Comparison of ENCODE assay signal across 15 mouse cellular contexts in the genomic region with DNA sequence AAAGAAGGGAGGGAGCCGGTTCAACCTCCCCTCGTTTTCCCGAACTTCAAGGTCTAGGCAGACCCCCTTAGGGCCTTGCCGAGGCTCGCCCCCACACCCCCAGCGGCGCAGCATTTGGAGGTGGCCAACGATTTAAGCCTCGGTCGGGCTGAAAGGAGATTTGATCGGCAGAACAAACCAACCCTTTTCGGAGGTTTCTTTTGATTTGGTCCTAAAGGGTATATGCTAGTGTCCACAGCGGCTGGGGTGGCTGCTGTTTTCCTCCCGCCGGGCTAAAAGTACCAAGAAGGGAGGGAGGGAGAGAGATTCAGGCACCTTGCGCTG. TPM values are rescaled to one million over a fixed set of nuclear protein-coding genes. Genes with fewer than 3 reads are reported as not detected.
DNase-seq lines count a peak whose midpoint lies in the region; ATAC-seq lines count a peak whose summit lies in the region.
"Had no signal": no experiment of that assay in that cellular context is flagged by ENCODE, and none has a peak within 500 bp of the region (broad histone marks: within the 10 kb centered on the region; RNA-seq: fewer than 3 reads in every experiment).

No protein-coding gene starts in this region.

- H3K36me3 ChIP-seq in heart, embryonic 13.5 days: no peaks in the 10 kb centered on the region
- H3K36me3 ChIP-seq in megakaryocyte, embryonic 14.5 days (replicated peaks; ENCODE audit: low read length): no peaks in the 10 kb centered on the region
- no peaks in the 10 kb centered on the region for H3K36me3 ChIP-seq in limb, embryonic 11.5 days (ENCODE audit: control insufficient read depth, insufficient read depth, low read length)
- H3K36me3 ChIP-seq in neural tube, embryonic 14.5 days (ENCODE audit: control insufficient read depth, insufficient read depth, low read length): no peaks in the 10 kb centered on the region
- H3K36me3 ChIP-seq: forebrain, embryonic 15.5 days had no signal

- peaks cover 99% of the 10 kb centered on the region for H3K27me3 ChIP-seq in heart, embryonic 13.5 days (replicated peaks)
- peaks cover 100% of the 10 kb centered on the region for H3K27me3 ChIP-seq in megakaryocyte, embryonic 14.5 days (replicated peaks)
- H3K27me3 ChIP-seq in limb, embryonic 11.5 days (ENCODE audit: control insufficient read depth, insufficient read depth, low read length): peaks cover 4% of the 10 kb centered on the region; the same call in 1 of the 2 replicates
- peaks cover 33% of the 10 kb centered on the region for H3K27me3 ChIP-seq in neural tube, embryonic 14.5 days (ENCODE audit: control insufficient read depth, insufficient read depth, low read length)

- H3K4me3 ChIP-seq in heart, embryonic 13.5 days: 0 out of 2 replicates have a peak overlapping the region, but pooled peaks have one; percentile 1
- H3K4me3 ChIP-seq in megakaryocyte, embryonic 14.5 days (replicated peaks): peak overlapping the region; percentile 56
- H3K4me3 ChIP-seq in limb, embryonic 11.5 days (ENCODE audit: low read depth, low read length): peak overlapping the region; percentile 99
- H3K4me3 ChIP-seq in neural tube, embryonic 14.5 days (ENCODE audit: low read depth, low read length): peak overlapping the region; percentile 7; the same call in 1 of the 2 replicates
- H3K4me3 ChIP-seq: forebrain, embryonic 15.5 days had no signal

- H3K27ac ChIP-seq in heart, embryonic 13.5 days (replicated peaks): no peak overlapping the region
- H3K27ac ChIP-seq in limb, embryonic 11.5 days (replicated peaks; ENCODE audit: low read depth, low read length): peak overlapping the region; percentile 93; the same call in 1 of the 2 replicates
- H3K27ac ChIP-seq in neural tube, embryonic 14.5 days (ENCODE audit: low read depth, low read length): peak overlapping the region; percentile 12; the same call in 1 of the 2 replicates
- H3K27ac ChIP-seq: forebrain, embryonic 15.5 days; liver, embryonic 14.5 days; macrophage had no signal

- no peak for ATAC-seq in heart, embryonic 13.5 days (ENCODE audit: extremely low read depth, insufficient number of reproducible peaks, low FRiP score, low TSS enrichment)
- ATAC-seq in megakaryocyte, adult 5-6 weeks (ENCODE audit: poor library complexity, severe bottlenecking): no peak
- no peak for ATAC-seq in limb, embryonic 11.5 days (ENCODE audit: insufficient number of reproducible peaks, low FRiP score, low TSS enrichment, low read depth)
- ATAC-seq in neural tube, embryonic 14.5 days (ENCODE audit: low read depth): no peak
- ATAC-seq: forebrain, embryonic 15.5 days; hindbrain, embryonic 16.5 days had no signal

- H3K9me3 ChIP-seq in heart, embryonic 13.5 days: no peaks in the 10 kb centered on the region
- H3K9me3 ChIP-seq in megakaryocyte, embryonic 14.5 days: peaks cover 16% of the 10 kb centered on the region; the same call in 1 of the 2 replicates
- no peaks in the 10 kb centered on the region for H3K9me3 ChIP-seq in limb, embryonic 11.5 days (ENCODE audit: control insufficient read depth, low read length)
- H3K9me3 ChIP-seq in neural tube, embryonic 14.5 days (ENCODE audit: control insufficient read depth, low read length): no peaks in the 10 kb centered on the region
- H3K9me3 ChIP-seq: forebrain, embryonic 15.5 days had no signal

- H3K9ac ChIP-seq in heart, embryonic 13.5 days: no peak overlapping the region
- H3K9ac ChIP-seq in limb, embryonic 11.5 days (ENCODE audit: low read length): peak overlapping the region; percentile 94
- H3K9ac ChIP-seq in neural tube, embryonic 14.5 days (replicated peaks; ENCODE audit: low read depth, low read length): no peak overlapping the region
- H3K9ac ChIP-seq: forebrain, embryonic 15.5 days; liver, embryonic 14.5 days had no signal

- intact Hi-C loops in heart, postnatal 36 days (cut with DNase I): loop anchor here (5.0 kb wide), 1 partner anchor 1067 kb away; no protein-coding TSS in a partner anchor

- no peak for DNase-seq in heart, postnatal 36 days
- no peak for DNase-seq in limb, embryonic 11.5 days (ENCODE audit: low spot score)
- DNase-seq in lung, postnatal 4 days: no peak
- no peak for DNase-seq in frontal cortex, postnatal 36 days (ENCODE audit: low spot score in 2 of 2)

- H3K4me1 ChIP-seq in heart, embryonic 13.5 days: peaks cover 12% of the 10 kb centered on the region
- H3K4me1 ChIP-seq in megakaryocyte, embryonic 14.5 days: peaks cover 63% of the 10 kb centered on the region
- H3K4me1 ChIP-seq in limb, embryonic 11.5 days (ENCODE audit: control insufficient read depth, insufficient read depth, low read length): peaks cover 13% of the 10 kb centered on the region
- H3K4me1 ChIP-seq in neural tube, embryonic 14.5 days (ENCODE audit: control insufficient read depth, insufficient read depth, low read length): no peaks in the 10 kb centered on the region
- H3K4me1 ChIP-seq: forebrain, embryonic 15.5 days had no signal

- H3K4me2 ChIP-seq in heart, embryonic 13.5 days: peak overlapping the region; percentile 2; the same call in 1 of the 2 replicates
- peak overlapping the region; percentile 83 for H3K4me2 ChIP-seq in limb, embryonic 11.5 days (ENCODE audit: low read depth, severe bottlenecking)
- peak overlapping the region; percentile 36 for H3K4me2 ChIP-seq in neural tube, embryonic 14.5 days (ENCODE audit: low read depth, low read length)
- H3K4me2 ChIP-seq: forebrain, embryonic 15.5 days had no signal

- under 1% methylated on average over 16 of the region's 16 CpGs for WGBS in heart, embryonic 13.5 days
- WGBS in limb, embryonic 11.5 days: 2% methylated on average over 16 of the region's 16 CpGs
- WGBS in neural tube, embryonic 14.5 days: 3% methylated on average over 16 of the region's 16 CpGs

RNA-seq across cellular contexts. Expression of a gene that starts 3.8 kb away (rescaled TPM):
- not detected in 2 replicates for polyA plus RNA-seq in heart, embryonic 13.5 days (2015; fragmentation: Nextera tagmentation; extraction: Ambion mirVana)
- total RNA-seq in heart, postnatal 36 days (2021): not detected
- polyA plus RNA-seq in megakaryocyte, embryonic 14.5 days (2012; ENCODE audit: insufficient read depth, low replicate concordance): not detected in 2 replicates
- not detected in 2 replicates for total RNA-seq in megakaryocyte, adult 5-6 weeks (2015)
- not detected in 2 replicates for total RNA-seq in megakaryocyte, adult 5-6 weeks (2017)
- 66.3 and 78.0 TPM in 2 replicates for polyA plus RNA-seq in limb, embryonic 11.5 days (2014; fragmentation: Nextera tagmentation; extraction: Ambion mirVana)
- 0.09 TPM in 1 of 2 replicates, not detected in the other for polyA plus RNA-seq in neural tube, embryonic 14.5 days (2014; fragmentation: Nextera tagmentation; extraction: Ambion mirVana)
- total RNA-seq: midbrain, postnatal 0 days had no signal
- polyA plus RNA-seq: cerebellum, adult 2 months; forebrain, embryonic 15.5 days; heart, postnatal 0 days; hindbrain, embryonic 16.5 days; liver, embryonic 14.5 days; macrophage; midbrain, postnatal 0 days had no signal

RNA-seq across cellular contexts. Expression of a gene that starts 8.7 kb away (rescaled TPM):
- polyA plus RNA-seq in heart, embryonic 13.5 days (2015; fragmentation: Nextera tagmentation; extraction: Ambion mirVana): 0.09 TPM in 1 of 2 replicates, not detected in the other
- not detected for total RNA-seq in heart, postnatal 36 days (2021)
- 0.10 TPM in 1 of 2 replicates, not detected in the other for polyA plus RNA-seq in megakaryocyte, embryonic 14.5 days (2012; ENCODE audit: insufficient read depth, low replicate concordance)
- total RNA-seq in megakaryocyte, adult 5-6 weeks (2015): 0.07 TPM in 1 of 2 replicates, not detected in the other
- total RNA-seq in megakaryocyte, adult 5-6 weeks (2017): 0.11 TPM in 1 of 2 replicates, not detected in the other
- 274 and 278 TPM in 2 replicates for polyA plus RNA-seq in limb, embryonic 11.5 days (2014; fragmentation: Nextera tagmentation; extraction: Ambion mirVana)
- polyA plus RNA-seq in neural tube, embryonic 14.5 days (2014; fragmentation: Nextera tagmentation; extraction: Ambion mirVana): 50.5 and 79.4 TPM in 2 replicates
- total RNA-seq: midbrain, postnatal 0 days had no signal
- polyA plus RNA-seq: cerebellum, adult 2 months; forebrain, embryonic 15.5 days; heart, postnatal 0 days; hindbrain, embryonic 16.5 days; macrophage; midbrain, postnatal 0 days had no signal

RNA-seq across cellular contexts. Expression of a gene that starts 11.3 kb away (rescaled TPM):
- not detected in 2 replicates for polyA plus RNA-seq in heart, embryonic 13.5 days (2015; fragmentation: Nextera tagmentation; extraction: Ambion mirVana)
- not detected for total RNA-seq in heart, postnatal 36 days (2021)
- polyA plus RNA-seq in megakaryocyte, embryonic 14.5 days (2012; ENCODE audit: insufficient read depth, low replicate concordance): not detected in 2 replicates
- not detected in 2 replicates for total RNA-seq in megakaryocyte, adult 5-6 weeks (2015)
- total RNA-seq in megakaryocyte, adult 5-6 weeks (2017): not detected in 2 replicates
- 25.1 and 29.7 TPM in 2 replicates for polyA plus RNA-seq in limb, embryonic 11.5 days (2014; fragmentation: Nextera tagmentation; extraction: Ambion mirVana)
- not detected in 2 replicates for polyA plus RNA-seq in neural tube, embryonic 14.5 days (2014; fragmentation: Nextera tagmentation; extraction: Ambion mirVana)
- total RNA-seq: midbrain, postnatal 0 days had no signal
- polyA plus RNA-seq: cerebellum, adult 2 months; forebrain, embryonic 15.5 days; heart, postnatal 0 days; hindbrain, embryonic 16.5 days; macrophage; midbrain, postnatal 0 days had no signal

RNA-seq across cellular contexts. Expression of a gene that starts 18.5 kb away (rescaled TPM):
- polyA plus RNA-seq in heart, embryonic 13.5 days (2015; fragmentation: Nextera tagmentation; extraction: Ambion mirVana): 0.10 and 0.17 TPM in 2 replicates
- not detected for total RNA-seq in heart, postnatal 36 days (2021)
- 3.8 TPM in 1 of 2 replicates, not detected in the other for polyA plus RNA-seq in megakaryocyte, embryonic 14.5 days (2012; ENCODE audit: insufficient read depth, low replicate concordance)
- total RNA-seq in megakaryocyte, adult 5-6 weeks (2015): 0.36 and 1.2 TPM in 2 replicates
- total RNA-seq in megakaryocyte, adult 5-6 weeks (2017): 1.5 and 2.0 TPM in 2 replicates
- polyA plus RNA-seq in limb, embryonic 11.5 days (2014; fragmentation: Nextera tagmentation; extraction: Ambion mirVana): 86.7 and 90.5 TPM in 2 replicates
- 122 and 151 TPM in 2 replicates for polyA plus RNA-seq in neural tube, embryonic 14.5 days (2014; fragmentation: Nextera tagmentation; extraction: Ambion mirVana)
- total RNA-seq: midbrain, postnatal 0 days had no signal
- polyA plus RNA-seq: cerebellum, adult 2 months; forebrain, embryonic 15.5 days; heart, postnatal 0 days; midbrain, postnatal 0 days had no signal

RNA-seq across cellular contexts. Expression of a gene that starts 27.7 kb away (rescaled TPM):
- polyA plus RNA-seq in heart, embryonic 13.5 days (2015; fragmentation: Nextera tagmentation; extraction: Ambion mirVana): 0.46 and 0.59 TPM in 2 replicates
- under 1 TPM; 0.24 to 0.47 TPM for total RNA-seq in heart, postnatal 36 days (2021)
- polyA plus RNA-seq in megakaryocyte, embryonic 14.5 days (2012; ENCODE audit: insufficient read depth, low replicate concordance): 2.8 and 3.2 TPM in 2 replicates
- total RNA-seq in megakaryocyte, adult 5-6 weeks (2015): 1.2 and 1.8 TPM in 2 replicates
- total RNA-seq in megakaryocyte, adult 5-6 weeks (2017): 0.53 and 0.73 TPM in 2 replicates
- 14.7 and 16.2 TPM in 2 replicates for polyA plus RNA-seq in limb, embryonic 11.5 days (2014; fragmentation: Nextera tagmentation; extraction: Ambion mirVana)
- polyA plus RNA-seq in neural tube, embryonic 14.5 days (2014; fragmentation: Nextera tagmentation; extraction: Ambion mirVana): 90.8 and 110 TPM in 2 replicates
- total RNA-seq: midbrain, postnatal 0 days had no signal
- polyA plus RNA-seq: forebrain, embryonic 15.5 days; midbrain, postnatal 0 days had no signal

Comparison
In these comparisons a context has a peak if more than half of its experiments do, and no peak if none do; other contexts are left out.
1. H3K4me2 ChIP-seq: peak in every context shown above with its lines; median percentile 83 in limb, embryonic 11.5 days; 36 in neural tube, embryonic 14.5 days; 2 in heart, embryonic 13.5 days.
2. H3K4me3 ChIP-seq: peak in every context shown above with its lines; median percentile 99 in limb, embryonic 11.5 days; 56 in megakaryocyte, embryonic 14.5 days; 7 in neural tube, embryonic 14.5 days; 1 in heart, embryonic 13.5 days.
3. RNA of a gene that starts 3.8 kb away (polyA plus RNA-seq): 66.3 to 78.0 TPM in limb, embryonic 11.5 days; 0.09 TPM in neural tube, embryonic 14.5 days, not detected in heart, embryonic 13.5 days and not detected in megakaryocyte, embryonic 14.5 days; every median in the first group is over 10 times any median in the second.
4. RNA of a gene that starts 8.7 kb away (polyA plus RNA-seq): 274 to 278 TPM in limb, embryonic 11.5 days and 50.5 to 79.4 TPM in neural tube, embryonic 14.5 days; 0.10 TPM in megakaryocyte, embryonic 14.5 days and 0.09 TPM in heart, embryonic 13.5 days; every median in the first group is over 10 times any median in the second.
5. RNA of a gene that starts 11.3 kb away (polyA plus RNA-seq): 25.1 to 29.7 TPM in limb, embryonic 11.5 days; not detected in heart, embryonic 13.5 days, not detected in megakaryocyte, embryonic 14.5 days and not detected in neural tube, embryonic 14.5 days; every median in the first group is over 10 times any median in the second.